Mouse (Mus musculus): Measurements from ENCODE around the gene Tspan32.

Gene Tspan32

DNA sequence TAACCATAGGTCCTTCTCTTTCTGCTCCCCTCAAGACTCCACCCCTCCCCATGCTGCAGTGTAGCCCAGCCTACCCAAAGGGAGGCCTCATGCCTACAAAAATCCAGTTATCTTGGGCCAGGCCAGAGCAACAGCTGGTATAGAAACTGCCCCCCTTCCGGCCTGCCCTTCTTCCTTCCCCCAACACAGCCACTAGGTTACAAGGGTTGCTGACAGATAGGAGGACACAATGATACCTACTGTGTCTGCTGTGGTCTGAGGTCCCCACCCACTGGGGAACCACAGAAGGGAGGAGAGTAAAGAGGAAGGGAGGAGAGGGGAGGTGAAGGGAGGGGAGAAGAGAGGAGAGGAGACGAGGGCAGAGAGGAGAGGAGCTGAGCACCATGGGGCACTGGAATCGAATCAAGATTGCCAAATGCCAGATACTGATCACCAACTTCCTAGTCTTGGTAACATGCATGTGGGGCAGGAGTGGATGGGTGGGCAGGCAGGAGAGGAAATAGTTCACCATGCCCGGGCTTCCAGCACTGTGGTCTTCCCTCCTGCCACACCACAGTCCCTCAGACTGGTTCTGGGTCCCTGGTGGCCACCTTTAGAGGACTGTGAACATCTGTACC lies at the start of gene Tspan32:
Tspan32 (plus strand) TSS at position 320 of the 617 bp plus-strand sequence.
- peak; percentile 83 for DNase-seq (ENCODE audit: low read depth, low spot score)

DNA sequence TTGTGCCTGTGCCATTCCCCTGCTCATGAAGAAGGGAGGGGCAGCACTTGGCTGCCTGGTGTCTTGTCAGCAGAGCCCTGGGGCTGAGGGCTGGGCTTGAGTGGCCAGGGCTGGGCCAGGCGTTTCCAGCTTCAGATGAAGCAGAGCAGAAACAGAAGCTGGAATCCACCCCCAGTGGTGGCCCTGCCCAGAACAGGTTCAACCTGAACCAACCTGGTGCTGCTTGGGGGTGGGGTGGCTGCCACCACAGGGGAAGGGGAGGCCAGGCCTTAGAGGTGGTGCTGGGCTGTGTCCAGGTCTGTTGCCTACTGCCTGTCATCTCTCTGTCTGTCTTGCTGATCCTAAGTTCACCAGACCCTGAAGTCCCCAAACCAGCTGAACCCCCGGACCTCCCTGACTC lies 48.8 kb upstream of the Tspan32 start:
- no peak for DNase-seq (ENCODE audit: low read depth, low spot score)

DNA sequence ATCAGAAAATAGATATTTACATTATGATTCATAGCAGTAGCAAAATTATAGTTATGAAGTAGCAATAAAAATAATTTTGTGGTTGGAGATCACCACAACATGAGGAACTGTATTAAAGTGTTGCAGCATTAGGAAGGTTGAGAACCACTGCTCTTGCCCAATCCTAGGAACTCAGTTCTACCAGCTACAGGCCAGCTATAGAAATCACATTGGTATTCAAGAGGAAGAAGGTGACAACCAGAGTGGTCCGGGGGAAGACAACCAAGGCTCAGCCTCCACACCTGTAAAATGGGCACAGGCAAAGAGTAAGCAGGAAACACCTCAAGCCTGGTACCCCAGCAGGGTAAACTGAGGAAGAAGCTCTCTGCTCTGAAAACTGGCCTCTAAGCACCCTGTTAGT lies 46.0 kb upstream of the Tspan32 start:
- no peak for DNase-seq (ENCODE audit: low read depth, low spot score)

DNA sequence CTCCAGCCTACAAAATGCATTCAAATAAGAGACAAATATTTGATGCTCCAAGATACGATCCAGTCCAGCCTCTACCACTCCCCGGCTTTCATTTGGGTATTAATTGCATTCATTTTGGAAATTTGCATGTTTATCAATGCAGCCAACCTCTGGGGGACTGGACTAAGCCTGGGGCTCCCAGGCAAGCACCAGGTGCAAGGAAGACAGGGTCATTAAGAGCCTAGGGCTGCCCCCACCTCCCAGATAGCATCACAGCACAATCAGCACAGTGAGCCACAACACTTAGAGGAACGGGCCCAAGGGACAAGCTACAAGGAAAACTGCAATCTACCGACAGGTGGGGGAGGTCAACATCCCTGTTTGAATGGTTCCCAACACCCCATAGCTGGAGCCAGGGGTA lies 45.1 kb upstream of the Tspan32 start:
- DNase-seq (ENCODE audit: low read depth, low spot score), result no peak

DNA sequence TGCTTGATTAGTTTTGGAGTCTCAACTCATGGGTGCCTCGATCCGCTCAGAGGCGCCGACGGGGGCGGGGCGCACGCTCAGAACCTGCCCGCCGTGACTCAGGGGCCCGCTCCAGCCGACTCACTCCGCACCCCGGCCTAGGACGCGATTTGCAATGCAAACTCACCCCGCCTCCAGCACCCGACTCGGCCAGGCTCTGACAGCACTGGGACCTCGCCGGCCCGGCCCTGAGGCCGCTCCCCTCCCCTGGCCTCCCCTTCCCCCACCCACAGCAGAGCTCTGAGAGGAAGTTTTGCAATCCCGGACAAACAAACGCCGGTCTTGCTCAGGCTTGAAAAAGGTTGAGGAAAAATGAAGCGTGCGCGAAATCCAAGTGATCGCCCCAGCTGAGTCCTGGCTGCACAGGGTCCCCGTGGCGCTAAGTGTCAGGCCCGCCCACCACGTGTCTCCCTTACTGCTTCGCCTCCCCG lies 37.4 kb upstream of the Tspan32 start:
- peak; percentile 35 for DNase-seq (ENCODE audit: low read depth, low spot score)

DNA sequence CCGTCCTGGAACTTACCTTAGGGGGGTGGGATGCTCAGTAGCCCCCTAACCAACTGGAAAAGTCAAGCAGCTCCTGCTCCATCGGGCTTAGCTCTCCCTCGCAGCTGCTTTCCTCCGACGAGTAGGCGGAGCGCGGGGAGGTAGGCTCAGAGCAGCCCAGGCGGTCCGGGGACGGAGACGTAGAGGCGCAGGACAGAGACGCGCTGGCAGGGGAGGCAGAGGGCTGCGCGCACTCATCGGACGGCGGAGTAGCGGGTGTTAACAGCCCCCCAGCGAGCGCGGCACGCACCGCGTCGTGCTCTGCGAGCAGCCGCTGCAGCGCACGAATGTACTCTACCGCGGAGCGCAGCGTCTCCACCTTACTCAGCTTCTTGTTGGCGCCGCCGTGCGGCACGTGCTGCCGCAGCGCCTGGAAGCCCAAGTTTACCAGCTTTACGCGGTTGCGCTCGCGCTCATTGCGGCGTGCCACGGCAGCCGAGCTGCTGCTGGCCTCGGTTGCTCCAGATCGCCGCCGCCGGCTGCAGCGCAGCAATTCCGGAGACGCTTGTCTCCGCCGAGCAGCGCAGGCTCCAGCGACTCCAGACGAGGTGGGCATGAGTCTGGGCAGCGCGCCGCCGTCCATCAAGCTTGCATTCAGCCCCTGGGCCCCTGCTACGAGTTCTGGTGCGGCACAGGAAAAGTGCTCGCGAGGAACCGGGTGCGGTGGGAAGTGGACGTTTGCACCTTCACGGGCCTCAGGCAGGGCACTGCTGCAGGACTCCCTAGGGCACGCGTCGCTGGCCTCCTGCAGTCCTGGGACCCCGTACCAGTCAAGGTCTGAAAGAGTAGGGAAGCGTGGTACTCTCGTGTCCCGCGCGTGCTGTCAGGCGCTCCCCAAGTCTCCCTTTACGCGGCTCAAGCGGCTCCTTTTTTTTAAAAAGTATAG lies 36.7 kb upstream of the Tspan32 start:
- peak; percentile 73 for DNase-seq (ENCODE audit: low read depth, low spot score)

DNA sequence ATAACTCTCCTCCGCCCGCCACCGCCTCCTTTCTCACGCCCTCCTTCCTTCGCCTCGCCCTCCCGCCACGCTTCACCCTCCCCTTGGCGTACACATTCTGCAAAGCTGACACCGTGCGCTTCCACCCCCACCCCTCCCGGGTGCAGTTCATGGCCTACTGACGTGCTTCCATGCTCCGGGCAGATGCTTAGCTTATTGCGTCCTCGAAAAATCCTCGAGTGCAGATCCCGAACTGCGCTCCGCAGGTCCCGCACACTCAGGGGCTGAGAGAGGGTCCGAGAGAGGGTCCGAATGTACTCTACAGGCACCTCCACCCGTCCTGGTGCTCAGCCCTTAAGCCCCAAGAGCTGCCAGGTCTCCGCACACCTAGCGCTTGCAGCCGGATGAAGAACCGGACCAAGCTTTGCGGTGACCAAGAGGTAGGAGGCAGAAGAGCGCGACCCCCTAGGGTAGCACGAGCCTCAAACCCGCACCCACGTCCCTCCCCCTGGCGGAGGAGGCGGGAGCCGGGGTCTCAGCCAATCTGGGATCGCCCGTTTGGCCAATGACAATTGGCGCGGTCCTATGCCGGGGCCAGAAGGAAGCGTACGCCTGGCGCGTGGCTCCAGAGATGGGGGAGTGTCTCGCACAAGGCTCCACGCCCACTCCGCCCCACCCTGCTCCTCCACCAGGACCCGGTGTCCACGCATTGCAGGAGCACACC lies 35.9 kb upstream of the Tspan32 start, which contains the start of gene Ascl2:
Ascl2 (minus strand) TSS at position 456 of the 703 bp plus-strand sequence.
- DNase-seq (ENCODE audit: low read depth, low spot score), result peak; percentile 20

DNA sequence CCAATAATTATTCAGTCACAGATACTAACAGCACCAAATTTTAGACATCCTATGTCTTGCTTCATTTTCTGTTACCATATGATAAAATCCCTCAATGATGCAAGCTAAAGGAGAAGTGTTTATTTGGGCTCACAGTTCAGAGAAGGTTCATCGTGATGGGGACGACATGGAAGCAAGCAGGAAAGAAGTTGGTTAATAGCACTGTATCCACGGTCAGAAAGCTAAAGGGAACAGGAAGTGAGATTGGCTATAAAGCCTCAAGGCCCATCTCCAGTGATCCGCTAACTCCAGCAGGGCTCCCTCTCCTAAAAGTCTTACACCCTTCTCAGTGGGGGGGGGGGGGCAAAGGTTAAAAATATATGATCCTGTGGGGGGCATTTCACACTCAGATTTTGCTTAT lies 22.9 kb upstream of the Tspan32 start:
- DNase-seq (ENCODE audit: low read depth, low spot score), result no peak

DNA sequence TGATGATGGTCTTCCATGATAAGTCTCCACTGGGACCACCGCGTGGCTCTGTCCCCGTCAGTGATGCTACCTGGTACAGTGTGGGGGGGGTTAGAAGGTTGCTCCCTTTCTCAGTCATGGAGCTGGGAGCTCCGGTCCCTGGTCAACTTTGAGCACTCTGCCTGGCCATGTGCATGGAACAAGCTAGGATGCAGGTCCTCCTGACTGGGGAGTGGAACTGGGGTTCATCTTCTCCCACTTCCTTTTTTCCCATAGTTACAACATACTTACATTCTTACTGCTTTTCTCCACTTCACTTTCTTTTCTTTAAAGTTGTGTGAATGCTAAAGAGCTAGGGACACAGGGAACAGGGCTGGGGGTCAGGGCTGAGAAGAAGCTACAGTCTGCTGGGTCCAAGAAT lies 19.7 kb upstream of the Tspan32 start:
- no peak for DNase-seq (ENCODE audit: low read depth, low spot score)

DNA sequence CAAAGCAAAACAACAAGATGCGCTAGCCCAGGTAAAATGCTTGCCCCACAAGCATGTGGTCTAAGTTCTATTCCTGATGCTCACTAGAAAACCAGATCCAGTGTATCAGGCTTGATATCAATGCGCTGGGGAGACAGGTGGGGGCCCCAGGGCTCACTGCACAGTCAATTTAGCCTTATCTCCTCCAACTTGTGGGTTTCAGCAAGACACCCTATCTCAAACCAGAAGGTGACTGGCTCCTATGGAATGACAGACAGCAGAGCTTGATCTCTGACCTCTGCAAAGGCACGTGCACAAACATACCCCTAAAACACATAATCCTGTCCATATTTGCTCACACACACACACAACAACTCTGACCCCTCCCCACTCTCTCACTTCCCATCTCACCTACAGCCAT lies 17.1 kb upstream of the Tspan32 start:
- no peak for DNase-seq (ENCODE audit: low read depth, low spot score)

DNA sequence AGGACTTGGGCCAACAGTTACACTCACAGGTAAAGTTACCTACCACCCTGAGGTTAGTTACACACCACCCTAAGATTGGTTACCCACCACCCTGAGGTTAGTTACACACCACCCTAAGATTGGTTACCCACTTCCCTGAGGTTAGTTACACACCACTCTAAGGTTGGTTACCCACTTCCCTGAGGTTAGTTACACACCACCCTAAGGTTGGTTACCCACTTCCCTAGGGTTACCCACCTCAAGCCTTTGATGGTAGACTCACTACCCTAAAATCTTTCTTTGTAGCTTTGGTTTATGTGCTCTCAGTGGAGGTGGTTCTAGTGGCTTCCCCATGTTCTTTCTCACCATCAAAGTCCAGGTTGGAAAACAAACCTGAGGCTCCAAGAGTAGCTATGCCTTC lies 9.8 kb upstream of the Tspan32 start:
- DNase-seq (ENCODE audit: low read depth, low spot score), result peak; percentile 7

DNA sequence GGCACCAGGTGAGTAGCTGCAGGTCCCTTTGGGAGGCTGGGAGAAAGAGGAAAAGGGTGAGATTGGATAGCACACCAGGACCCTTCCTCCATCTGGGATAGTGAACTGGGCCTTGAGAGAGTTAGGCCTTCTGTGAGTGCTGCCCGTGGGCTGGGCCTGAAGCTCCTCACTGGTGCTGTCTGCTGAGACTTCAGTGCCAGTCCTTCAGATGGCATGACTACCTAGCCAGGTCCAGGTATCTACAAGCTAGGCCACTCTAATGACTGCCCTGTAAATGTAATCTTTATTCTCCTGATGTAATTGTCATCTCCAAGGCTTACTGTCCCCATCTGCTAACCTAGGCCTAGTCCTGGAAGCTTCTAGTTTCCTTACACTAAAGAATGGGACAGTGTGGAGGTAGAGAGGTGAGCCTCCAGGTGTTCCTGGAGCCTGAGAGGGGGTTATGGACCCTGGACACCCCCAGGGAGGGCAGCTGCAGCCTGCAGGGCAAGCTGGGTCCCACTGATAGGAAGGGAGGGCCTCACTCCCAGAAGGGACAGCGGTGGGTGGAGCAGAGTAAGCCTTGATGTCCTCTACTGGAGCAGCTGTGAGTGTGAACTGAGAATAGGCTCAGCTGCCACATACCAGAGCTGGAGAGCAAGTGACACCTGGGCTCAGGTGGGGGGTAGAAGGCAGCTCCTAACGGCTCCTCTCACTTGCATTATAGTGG lies 9.1 kb upstream of the Tspan32 start:
- DNase-seq (ENCODE audit: low read depth, low spot score), result no peak

DNA sequence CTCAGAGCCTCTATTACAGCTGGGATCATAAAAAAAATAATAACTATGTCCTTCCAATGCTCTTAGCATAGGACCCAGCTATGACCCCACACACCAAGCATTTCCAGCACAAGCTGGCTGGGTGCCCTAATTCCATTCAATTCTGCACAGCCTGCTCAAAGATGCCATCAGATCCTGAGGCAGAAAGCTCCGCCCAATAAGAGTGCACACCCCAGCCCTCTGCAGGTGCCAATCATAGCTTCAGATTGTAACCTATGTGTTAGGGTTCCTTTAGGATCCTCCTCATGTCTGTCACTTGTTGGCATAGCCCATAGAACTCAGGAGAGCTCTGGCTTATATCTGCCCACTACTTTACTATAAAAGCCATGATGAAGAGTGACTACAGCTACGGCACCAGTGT lies 7.8 kb upstream of the Tspan32 start:
- no peak for DNase-seq (ENCODE audit: low read depth, low spot score)

DNA sequence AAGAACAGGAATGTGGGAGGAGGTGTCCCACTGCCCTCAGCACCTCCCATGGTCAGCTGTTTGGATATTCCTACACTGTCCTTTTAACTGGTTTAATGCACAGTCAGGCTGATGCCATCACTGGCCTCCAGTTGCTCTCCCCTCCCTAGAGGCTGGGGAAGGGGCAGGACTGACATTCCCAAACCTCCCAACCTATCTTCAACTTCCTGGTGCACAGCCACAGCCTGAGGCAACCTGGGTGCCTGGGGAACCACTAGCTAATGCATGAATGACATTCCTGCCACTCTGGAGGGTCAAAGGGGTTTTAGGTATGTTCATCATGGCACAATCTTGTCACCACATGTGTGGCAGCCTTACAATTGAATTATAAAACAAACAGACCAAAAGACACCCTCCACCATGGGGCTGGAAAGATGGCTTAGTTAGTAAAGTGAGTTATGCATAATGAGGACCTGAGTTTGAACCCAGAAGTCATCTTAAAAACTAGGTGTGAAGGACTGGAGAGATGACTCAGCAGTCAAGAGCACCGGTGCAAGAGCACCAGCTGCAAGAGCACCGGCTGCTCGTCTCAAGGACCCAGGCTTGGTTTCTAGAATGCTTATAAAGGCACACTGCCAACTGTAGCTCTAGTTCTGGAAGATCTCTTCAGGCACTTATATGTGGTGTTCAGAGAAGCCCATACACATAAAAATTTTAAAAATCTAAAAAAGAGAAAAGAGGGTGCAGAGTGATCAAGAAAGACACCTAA lies 7.3 kb upstream of the Tspan32 start:
- DNase-seq (ENCODE audit: low read depth, low spot score), result no peak

DNA sequence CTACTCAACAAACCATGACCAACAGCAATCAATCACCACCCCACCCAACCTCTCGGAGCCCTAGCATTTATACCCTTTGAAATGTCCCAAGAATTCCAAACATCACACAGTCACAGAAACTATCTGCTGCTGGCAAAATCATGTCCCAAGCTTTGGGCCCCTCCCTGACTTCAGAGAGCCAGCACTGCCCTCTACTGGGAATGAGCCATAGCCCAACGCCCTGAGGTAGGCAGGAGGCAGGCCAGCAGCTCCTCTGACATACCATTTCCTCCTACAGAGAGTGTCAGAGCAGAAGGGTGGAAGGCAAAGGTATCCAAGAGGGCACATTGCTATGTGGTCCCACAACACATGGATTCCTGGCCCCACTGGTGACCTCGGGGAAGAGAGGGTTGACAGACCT lies 2.2 kb upstream of the Tspan32 start:
- peak; percentile 69 for DNase-seq (ENCODE audit: low read depth, low spot score)

DNA sequence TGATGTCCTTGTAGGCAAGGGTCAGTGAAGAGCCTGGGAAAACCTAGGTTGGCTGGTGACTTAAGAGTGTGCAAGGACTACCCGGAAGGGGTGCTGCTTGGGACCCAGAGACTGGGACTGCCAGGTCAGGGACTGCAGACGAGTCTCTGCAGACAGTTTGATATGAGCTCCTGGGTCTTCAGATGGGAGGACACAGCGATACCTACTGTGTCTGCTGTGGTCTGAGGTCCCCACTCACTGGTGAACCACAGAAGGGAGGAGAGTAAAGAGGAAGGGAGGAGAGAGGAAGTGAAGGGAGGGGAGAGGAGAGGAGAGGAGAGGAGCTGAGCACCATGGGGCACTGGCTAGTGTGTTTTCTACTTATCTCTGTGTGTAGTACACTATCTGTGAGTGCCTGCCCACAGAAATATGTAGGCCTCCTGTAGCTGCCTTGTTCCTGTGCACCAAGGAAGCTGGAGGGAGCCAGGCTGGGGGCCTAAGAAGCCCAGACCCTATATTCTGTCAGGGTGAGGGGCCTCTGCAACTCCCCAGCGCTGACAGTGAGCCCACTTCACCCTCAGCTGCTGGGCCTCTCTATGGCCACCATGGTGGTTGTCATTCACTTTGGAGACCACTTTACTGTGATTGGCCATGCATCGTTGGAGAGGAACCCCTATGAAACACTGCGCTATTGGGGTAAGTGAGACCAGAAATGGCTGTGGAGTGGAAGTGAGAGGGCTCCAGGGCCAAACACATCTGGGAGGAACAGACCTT lies 674 bp downstream of the Tspan32 start:
- DNase-seq (ENCODE audit: low read depth, low spot score), result peak; percentile 75

DNA sequence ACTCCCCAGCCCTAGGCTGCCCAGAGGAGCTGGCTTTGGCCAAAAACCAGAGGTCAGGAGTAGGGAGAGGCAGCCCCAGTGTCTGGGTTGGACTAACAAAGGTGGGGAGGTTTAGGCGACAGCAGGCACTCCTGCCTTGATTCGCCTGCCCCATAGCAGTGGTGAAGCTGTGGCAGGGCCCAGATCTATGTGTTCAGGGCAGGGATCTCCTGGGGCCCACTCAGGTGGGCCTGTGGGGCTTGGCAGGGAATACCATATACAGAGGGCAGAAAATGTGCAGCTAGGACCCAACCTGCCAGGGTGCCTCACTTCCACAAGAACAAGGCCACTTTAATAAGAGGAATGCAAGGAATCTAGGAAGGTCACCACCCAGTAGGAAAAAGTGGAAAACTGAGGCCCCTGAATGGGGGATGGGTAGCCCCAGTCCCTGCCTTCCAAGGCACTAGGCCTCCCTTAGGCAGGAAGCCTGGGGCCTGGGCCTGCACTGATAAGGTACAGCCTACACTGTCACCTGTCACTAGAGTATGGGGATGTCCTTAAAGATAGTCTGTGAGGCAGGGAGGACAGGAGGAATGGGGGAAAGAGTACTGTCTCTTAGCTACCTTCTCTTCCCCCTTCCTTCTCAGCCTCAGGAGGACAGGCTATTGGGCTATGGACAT lies 1.4 kb downstream of the Tspan32 start:
- peak; percentile 46 for DNase-seq (ENCODE audit: low read depth, low spot score)

DNA sequence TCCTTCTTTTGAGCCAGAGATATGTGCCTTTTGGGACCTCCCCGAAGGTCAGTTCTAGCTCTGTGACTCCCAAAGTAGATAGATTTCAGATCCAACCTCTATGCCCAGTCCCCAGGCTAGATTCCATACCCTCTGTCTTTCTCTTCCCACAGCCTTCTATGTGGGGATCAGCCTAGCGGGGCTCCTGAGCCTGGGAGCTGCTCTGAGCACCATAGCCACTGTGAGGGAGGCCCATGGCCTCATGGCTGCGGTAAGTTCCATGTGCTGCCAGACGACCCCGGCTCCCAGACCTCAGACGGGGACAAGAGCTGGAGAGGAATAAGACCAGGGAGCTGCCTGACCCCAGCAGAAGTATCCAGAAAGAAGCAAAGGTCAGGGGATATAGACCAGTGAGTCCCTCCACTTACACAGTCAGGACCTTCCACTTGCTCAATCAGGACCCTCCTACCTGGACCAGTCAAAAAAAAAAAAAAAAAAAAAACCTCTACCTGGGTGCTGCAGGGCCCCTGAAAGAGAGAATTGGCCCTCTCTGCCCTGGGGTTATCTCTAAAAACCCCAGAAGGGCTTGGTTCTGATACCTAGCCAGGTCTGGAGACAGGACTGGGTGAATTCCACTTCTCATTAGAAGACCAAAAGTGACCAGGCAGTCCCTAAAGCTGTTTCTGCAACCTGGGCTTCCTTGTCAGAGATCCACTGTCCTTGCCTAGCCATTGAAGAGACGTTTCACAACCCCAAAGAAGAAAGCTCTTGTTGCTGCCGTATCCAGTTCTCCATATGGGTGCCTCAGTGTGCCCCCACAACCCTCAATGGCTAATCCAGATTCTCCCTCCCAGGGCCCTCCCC lies 2.1 kb downstream of the Tspan32 start:
- no peak for DNase-seq (ENCODE audit: low read depth, low spot score)

All from CD4-positive, CD25-positive, alpha-beta regulatory T cell, adult 2 months (primary cell).